Mouse (Mus musculus) cerebellum, adult 18-20 months (tissue): ENCODE data around the gene Tuba1c.

Experiments
- DNase-seq, 2 experiments: peaks; one replicate each; pipeline ENCODE4 v3.0.0; 2021

The Tuba1c gene

GRCm38 (mm10) chr15:98997938-98998774 is 31.5 kb upstream of the Tuba1c start:
- no peak for DNase-seq

- DNase-seq, result no peak
These were observed 30.9 kb upstream of the Tuba1c start for GRCm38 (mm10) chr15:98998775-98999157.

GRCm38 (mm10) chr15:99000535-99001283 is 29.0 kb upstream of the Tuba1c start:
- DNase-seq, result peak; percentile 56 to 63

- no peak for DNase-seq
These were observed 28.2 kb upstream of the Tuba1c start for GRCm38 (mm10) chr15:99001451-99001931.

- DNase-seq, result no peak
These were observed 26.1 kb upstream of the Tuba1c start for GRCm38 (mm10) chr15:99003600-99003999.

- no peak for DNase-seq
These were observed 20.9 kb upstream of the Tuba1c start for GRCm38 (mm10) chr15:99008801-99009241.

- DNase-seq, result no peak
These were observed 18.8 kb upstream of the Tuba1c start for GRCm38 (mm10) chr15:99010896-99011295.

GRCm38 (mm10) chr15:99011946-99012345 is 17.7 kb upstream of the Tuba1c start:
- no peak for DNase-seq

- DNase-seq, result no peak
These were observed 15.1 kb upstream of the Tuba1c start for GRCm38 (mm10) chr15:99014496-99015030.

GRCm38 (mm10) chr15:99017355-99017761 is 12.3 kb upstream of the Tuba1c start:
- no peak for DNase-seq

GRCm38 (mm10) chr15:99017986-99018385 is 11.7 kb upstream of the Tuba1c start:
- no peak for DNase-seq

- DNase-seq, result no peak
These were observed 11.1 kb upstream of the Tuba1c start for GRCm38 (mm10) chr15:99018630-99019029.

- no peak for DNase-seq
These were observed 10.3 kb upstream of the Tuba1c start for GRCm38 (mm10) chr15:99019436-99019835.

- no peak for DNase-seq
These were observed 9.5 kb upstream of the Tuba1c start for GRCm38 (mm10) chr15:99020171-99020570.

- no peak for DNase-seq
These were observed 8.4 kb upstream of the Tuba1c start for GRCm38 (mm10) chr15:99021255-99021654.

GRCm38 (mm10) chr15:99024668-99025314 is 4.9 kb upstream of the Tuba1c start:
- DNase-seq, result peak; percentile 69 to 80

GRCm38 (mm10) chr15:99025414-99025813 is 4.3 kb upstream of the Tuba1c start:
- DNase-seq, result no peak

GRCm38 (mm10) chr15:99026259-99026658 is 3.4 kb upstream of the Tuba1c start:
- DNase-seq, result no peak

GRCm38 (mm10) chr15:99027116-99027515 is 2.6 kb upstream of the Tuba1c start:
- DNase-seq, result no peak

- no peak for DNase-seq
These were observed 725 bp upstream of the Tuba1c start for GRCm38 (mm10) chr15:99028874-99029458.

- no peak for DNase-seq
These were observed 1.1 kb downstream of the Tuba1c start for GRCm38 (mm10) chr15:99030585-99031387.

- DNase-seq, result no peak
These were observed 1.6 kb downstream of the Tuba1c start for GRCm38 (mm10) chr15:99031388-99031675.
